Mouse (Mus musculus): ENCODE measurements around the gene Slc11a1. TPM values are rescaled to one million over a fixed set of nuclear protein-coding genes. Genes with fewer than 3 reads are reported as not detected.

Slc11a1 gene
- total and polyA plus RNA-seq, 3 experiments, result 0.11 TPM; not detected in 2

GRCm38 (mm10) chr1:74338013-74338412 lies 37.0 kb upstream of the Slc11a1 start:
- no peak overlapping the region for H3K9ac ChIP-seq (ENCODE audit: control insufficient read depth, low read depth, low read length, poor library complexity, severe bottlenecking)
- H3K36me3 ChIP-seq (ENCODE audit: control insufficient read depth in 1 of 2, insufficient read depth in 2 of 2, low read length in 2 of 2), result no peaks in the 10 kb centered on the region
- H3K27me3 ChIP-seq (ENCODE audit: control insufficient read depth in 1 of 2, insufficient read depth in 2 of 2, low read length in 2 of 2), result no peaks in the 10 kb centered on the region
- H3K4me1 ChIP-seq (ENCODE audit: control insufficient read depth in 1 of 2, insufficient read depth in 2 of 2, low read length in 2 of 2), result peaks cover 1 to 4% of the 10 kb centered on the region in 2 experiments; a peak in 1 of 4 replicates
- H3K4me3 ChIP-seq (ENCODE audit: control insufficient read depth in 1 of 2, insufficient read depth in 1 of 2, low read depth in 2 of 2, low read length in 2 of 2), result no peak overlapping the region
- H3K9me3 ChIP-seq (replicated peaks; ENCODE audit: insufficient read depth, low read length), result no peaks in the 10 kb centered on the region
- no peak overlapping the region for H3K27ac ChIP-seq (ENCODE audit: control insufficient read depth, low read depth, low read length)
- TF ChIP-seq ZKSCAN1 (IDR thresholded peaks at IDR 0.05; ENCODE audit: low read depth, low read length), result no peak
- TF ChIP-seq GATA1 (IDR thresholded peaks at IDR 0.05; ENCODE audit: low read depth, low read length), result no peak
- no peak for TF ChIP-seq MAFK (IDR thresholded peaks at IDR 0.05; ENCODE audit: borderline replicate concordance, low read depth, low read length)
- no peak for TF ChIP-seq POLR2AphosphoS5 (IDR thresholded peaks at IDR 0.05; ENCODE audit: borderline replicate concordance, low read depth, low read length)
- TF ChIP-seq MEF2A (IDR thresholded peaks at IDR 0.05; ENCODE audit: extremely low read depth, insufficient replicate concordance, low read depth, low read length, poor library complexity, severe bottlenecking), result no peak
- no peak for DNase-seq (ENCODE audit: low read depth, low spot score)
- no peaks in the 10 kb centered on the region for H3K79me2 ChIP-seq (ENCODE audit: control insufficient read depth, insufficient read depth, low read length, poor library complexity)

- H3K9me3 ChIP-seq (replicated peaks; ENCODE audit: insufficient read depth, low read length), result no peaks in the 10 kb centered on the region
- DNase-seq (ENCODE audit: low read depth, low spot score), result no peak
- no peak overlapping the region for H3K9ac ChIP-seq (ENCODE audit: control insufficient read depth, low read depth, low read length, poor library complexity, severe bottlenecking)
- H3K27ac ChIP-seq (ENCODE audit: control insufficient read depth, low read depth, low read length), result no peak overlapping the region
- no peaks in the 10 kb centered on the region for H3K4me1 ChIP-seq (ENCODE audit: control insufficient read depth in 1 of 2, insufficient read depth in 2 of 2, low read length in 2 of 2)
- H3K4me3 ChIP-seq (ENCODE audit: control insufficient read depth in 1 of 2, insufficient read depth in 1 of 2, low read depth in 2 of 2, low read length in 2 of 2), result no peak overlapping the region
- H3K79me2 ChIP-seq (ENCODE audit: control insufficient read depth, insufficient read depth, low read length, poor library complexity), result no peaks in the 10 kb centered on the region
- no peaks in the 10 kb centered on the region for H3K27me3 ChIP-seq (ENCODE audit: control insufficient read depth in 1 of 2, insufficient read depth in 2 of 2, low read length in 2 of 2)
- TF ChIP-seq CHD2 (IDR thresholded peaks at IDR 0.05; ENCODE audit: low read length) (no peak), ZKSCAN1 (IDR thresholded peaks at IDR 0.05; ENCODE audit: low read depth, low read length) (no peak), KAT2A (conservative IDR thresholded peaks at IDR 0.05; ENCODE audit: low read depth, low read length) (no peak), TBP (IDR thresholded peaks at IDR 0.05; ENCODE audit: low read depth, low read length) (no peak), GABPA (IDR thresholded peaks at IDR 0.05; ENCODE audit: low read depth, low read length) (no peak), MYB (IDR thresholded peaks at IDR 0.05; ENCODE audit: low read depth, low read length) (no peak), E2F4 (IDR thresholded peaks at IDR 0.05; ENCODE audit: borderline replicate concordance, low read depth, low read length) (no peak), TAL1 (IDR thresholded peaks at IDR 0.05; ENCODE audit: low read length) (no peak), MAFK (IDR thresholded peaks at IDR 0.05; ENCODE audit: borderline replicate concordance, low read depth, low read length) (no peak), USF1 (IDR thresholded peaks at IDR 0.05; ENCODE audit: low read depth, low read length) (no peak), CTCF (IDR thresholded peaks at IDR 0.05 in 2 of 3, conservative IDR thresholded peaks at IDR 0.05 in 1 of 3; ENCODE audit: control insufficient read depth in 1 of 3, insufficient read depth in 1 of 3, low read depth in 2 of 3, low read length in 3 of 3, poor library complexity in 1 of 3, severe bottlenecking in 1 of 3) (no peak), MAX (IDR thresholded peaks at IDR 0.05; ENCODE audit: low read length) (no peak)
- no peaks in the 10 kb centered on the region for H3K36me3 ChIP-seq (ENCODE audit: control insufficient read depth in 1 of 2, insufficient read depth in 2 of 2, low read length in 2 of 2)
These were observed 36.4 kb upstream of the Slc11a1 start for GRCm38 (mm10) chr1:74338626-74339025.

GRCm38 (mm10) chr1:74339917-74340316 lies 35.1 kb upstream of the Slc11a1 start:
- Histone ChIP-seq H3K4me3 (ENCODE audit: control insufficient read depth in 1 of 2, insufficient read depth in 1 of 2, low read depth in 2 of 2, low read length in 2 of 2) (no peak overlapping the region), H3K9me3 (replicated peaks; ENCODE audit: insufficient read depth, low read length) (no peaks in the 10 kb centered on the region), H3K27ac (ENCODE audit: control insufficient read depth, low read depth, low read length) (no peak overlapping the region), H3K36me3 (ENCODE audit: control insufficient read depth in 1 of 2, insufficient read depth in 2 of 2, low read length in 2 of 2) (no peaks in the 10 kb centered on the region), H3K27me3 (ENCODE audit: control insufficient read depth in 1 of 2, insufficient read depth in 2 of 2, low read length in 2 of 2) (no peaks in the 10 kb centered on the region), H3K9ac (ENCODE audit: control insufficient read depth, low read depth, low read length, poor library complexity, severe bottlenecking) (no peak overlapping the region), H3K4me1 (ENCODE audit: control insufficient read depth in 1 of 2, insufficient read depth in 2 of 2, low read length in 2 of 2) (no peaks in the 10 kb centered on the region), H3K79me2 (ENCODE audit: control insufficient read depth, insufficient read depth, low read length, poor library complexity) (no peaks in the 10 kb centered on the region)
- no peak for DNase-seq (ENCODE audit: low read depth, low spot score)
- no peak for TF ChIP-seq CTCF (IDR thresholded peaks at IDR 0.05 in 2 of 3, conservative IDR thresholded peaks at IDR 0.05 in 1 of 3; ENCODE audit: control insufficient read depth in 1 of 3, insufficient read depth in 1 of 3, low read depth in 2 of 3, low read length in 3 of 3, poor library complexity in 1 of 3, severe bottlenecking in 1 of 3)
- no peak for TF ChIP-seq RAD21 (IDR thresholded peaks at IDR 0.05; ENCODE audit: low read depth, low read length)
- no peak for TF ChIP-seq POLR2AphosphoS2 (IDR thresholded peaks at IDR 0.05; ENCODE audit: low read length)
- no peak for TF ChIP-seq CHD1 (IDR thresholded peaks at IDR 0.05; ENCODE audit: low read depth, low read length)
- TF ChIP-seq GATA1 (IDR thresholded peaks at IDR 0.05; ENCODE audit: low read depth, low read length), result no peak
- no peak for TF ChIP-seq SIN3A (IDR thresholded peaks at IDR 0.05; ENCODE audit: low read length)
- TF ChIP-seq ETS1 (IDR thresholded peaks at IDR 0.05; ENCODE audit: low read depth, low read length), result no peak
- TF ChIP-seq ELF1 (IDR thresholded peaks at IDR 0.05; ENCODE audit: low read depth, low read length), result no peak
- no peak for TF ChIP-seq POLR2A (IDR thresholded peaks at IDR 0.05; ENCODE audit: control insufficient read depth in 1 of 2, insufficient read depth in 1 of 2, low read depth in 1 of 2, low read length in 2 of 2, poor library complexity in 1 of 2)
- no peak for TF ChIP-seq POLR2AphosphoS5 (IDR thresholded peaks at IDR 0.05; ENCODE audit: borderline replicate concordance, low read depth, low read length)
- no peak for TF ChIP-seq CHD2 (IDR thresholded peaks at IDR 0.05; ENCODE audit: low read length)
- TF ChIP-seq MAFK (IDR thresholded peaks at IDR 0.05; ENCODE audit: borderline replicate concordance, low read depth, low read length), result no peak
- no peak for TF ChIP-seq EP300 (IDR thresholded peaks at IDR 0.05; ENCODE audit: low read depth in 1 of 2, low read length in 2 of 2)
- TF ChIP-seq MYB (IDR thresholded peaks at IDR 0.05; ENCODE audit: low read depth, low read length), result no peak
- TF ChIP-seq RCOR1 (IDR thresholded peaks at IDR 0.05; ENCODE audit: low read depth, low read length), result no peak
- no peak for TF ChIP-seq GABPA (IDR thresholded peaks at IDR 0.05; ENCODE audit: low read depth, low read length)
